Mouse (Mus musculus) bone marrow, adult 2 months (tissue): ENCODE measurements around the gene Clstn2. TPM values are rescaled to one million over a fixed set of nuclear protein-coding genes. Genes with fewer than 3 reads are reported as not detected.

ENCODE experiments used
- H3K27ac ChIP-seq: fragments of 200-500 bp; 2 replicates; pipeline ENCODE4 v1.5.1; 2012; ENCODE audit warnings: low read depth, mild to moderate bottlenecking, control low read depth, inconsistent platforms, low read length; ENCODE audit not compliant: control insufficient read depth, poor library complexity, insufficient read depth
- H3K4me1 ChIP-seq: fragments of 200-500 bp; 2 replicates; pipeline ENCODE4 v1.6.1; 2011; ENCODE audit warnings: low read length; ENCODE audit not compliant: control insufficient read depth, insufficient read depth
- H3K4me3 ChIP-seq: fragments of 200-500 bp; replicated peaks from 2 replicates; pipeline ENCODE3; 2011; ENCODE audit warnings: mild to moderate bottlenecking, low read depth, low read length, control low read depth; ENCODE audit not compliant: control insufficient read depth
- CTCF ChIP-seq: fragments of 200-500 bp; IDR thresholded peaks from 2 replicates; pipeline ENCODE4 v1.5.1; 2011; ENCODE audit warnings: low read length, control low read depth; ENCODE audit not compliant: control insufficient read depth, insufficient read depth
- POLR2A ChIP-seq: fragments of 200-500 bp; IDR thresholded peaks from 2 replicates; pipeline ENCODE4 v1.6.1; 2011; ENCODE audit warnings: low read depth, mild to moderate bottlenecking, control low read depth, low read length, borderline replicate concordance; ENCODE audit not compliant: control insufficient read depth
- WGBS: fragments of 180-500 bp; shearing (Covaris S2); methylation state at CpG from one replicate; pipeline ENCODE4 v1.1.7; 2018; 5-methylcytosine and 5-hydroxymethylcytosine counted together
- polyA plus RNA-seq: library from polyadenylated mRNA; stranded (reverse); fragments of >200 nt; gene quantifications from 2 replicates; pipeline ENCODE4 v1.2.4, GENCODE M21; 2011; ENCODE audit warnings: low replicate concordance; ENCODE audit not compliant: missing spikeins, insufficient read depth, insufficient read length

Clstn2 gene
- polyA plus RNA-seq, 1 experiment = not detected

GRCm38 (mm10) chr9:97817116-97817515 is 215.9 kb downstream of the Clstn2 start:
- TF ChIP-seq CTCF (no peak), POLR2A (no peak)
- Histone ChIP-seq H3K4me3 (no peak overlapping the region), H3K4me1 (no peaks in the 10 kb centered on the region), H3K27ac (no peak overlapping the region)
- 2% methylated on average over 4 of the region's 4 CpGs for WGBS

- no peak for TF ChIP-seq CTCF
- TF ChIP-seq POLR2A = no peak
- Histone ChIP-seq H3K27ac (no peak overlapping the region), H3K4me3 (no peak overlapping the region), H3K4me1 (no peaks in the 10 kb centered on the region)
- 77% methylated on average over 3 of the region's 3 CpGs for WGBS
These were observed 216.7 kb downstream of the Clstn2 start for GRCm38 (mm10) chr9:97816143-97816805.

- H3K27ac ChIP-seq = no peak overlapping the region
- 51% methylated on average over 3 of the region's 3 CpGs for WGBS
- TF ChIP-seq CTCF (no peak), POLR2A (no peak)
- no peaks in the 10 kb centered on the region for H3K4me1 ChIP-seq
- H3K4me3 ChIP-seq = no peak overlapping the region
These were observed 219.8 kb downstream of the Clstn2 start for GRCm38 (mm10) chr9:97813157-97813556.

GRCm38 (mm10) chr9:97807031-97807430 is 225.9 kb downstream of the Clstn2 start:
- 70% methylated on average over 5 of the region's 5 CpGs for WGBS
- H3K4me1 ChIP-seq = no peaks in the 10 kb centered on the region
- no peak overlapping the region for H3K27ac ChIP-seq
- TF ChIP-seq POLR2A (no peak), CTCF (no peak)
- no peak overlapping the region for H3K4me3 ChIP-seq

- TF ChIP-seq POLR2A (no peak), CTCF (no peak)
- Histone ChIP-seq H3K4me3 (no peak overlapping the region), H3K27ac (no peak overlapping the region), H3K4me1 (no peaks in the 10 kb centered on the region)
- 48% methylated on average over 8 of the region's 8 CpGs for WGBS
These were observed 239.3 kb downstream of the Clstn2 start for GRCm38 (mm10) chr9:97793661-97794060.

- Histone ChIP-seq H3K4me1 (no peaks in the 10 kb centered on the region), H3K27ac (no peak overlapping the region), H3K4me3 (no peak overlapping the region)
- TF ChIP-seq CTCF (no peak), POLR2A (no peak)
- WGBS = 81% methylated on average over 5 of the region's 5 CpGs
These were observed 244.8 kb downstream of the Clstn2 start for GRCm38 (mm10) chr9:97788151-97788670.

GRCm38 (mm10) chr9:97780032-97780616 is 252.9 kb downstream of the Clstn2 start:
- H3K4me3 ChIP-seq = no peak overlapping the region
- no peak overlapping the region for H3K27ac ChIP-seq
- no peaks in the 10 kb centered on the region for H3K4me1 ChIP-seq
- WGBS = 76% methylated on average over 5 of the region's 5 CpGs
- TF ChIP-seq CTCF = no peak
- TF ChIP-seq POLR2A = no peak

- no peak overlapping the region for H3K4me3 ChIP-seq
- 71% methylated on average over 1 of the region's 1 CpGs for WGBS
- TF ChIP-seq POLR2A = no peak
- no peak for TF ChIP-seq CTCF
- no peak overlapping the region for H3K27ac ChIP-seq
- no peaks in the 10 kb centered on the region for H3K4me1 ChIP-seq
These were observed 257.2 kb downstream of the Clstn2 start for GRCm38 (mm10) chr9:97775770-97776169.

- Histone ChIP-seq H3K27ac (no peak overlapping the region), H3K4me1 (no peaks in the 10 kb centered on the region), H3K4me3 (no peak overlapping the region)
- WGBS = 61% methylated on average over 1 of the region's 1 CpGs
- TF ChIP-seq CTCF = no peak
- TF ChIP-seq POLR2A = no peak
These were observed 258.0 kb downstream of the Clstn2 start for GRCm38 (mm10) chr9:97774991-97775390.
